Mouse (Mus musculus) neural tube, embryonic 13.5 days (tissue): ENCODE measurements around the gene Tram2. TPM values are rescaled to one million over a fixed set of nuclear protein-coding genes. Genes with fewer than 3 reads are reported as not detected.

Source experiments
- ATAC-seq: fragments of 200-750 bp; cut with Nextera tagmentation; 2 replicates; pipeline ENCODE4 v1.8.0; 2017; ENCODE audit warnings: low read depth, mild to moderate bottlenecking, moderate TSS enrichment, moderate library complexity
- H3K27ac ChIP-seq: fragments of 300-500 bp; sonication (generic); replicated peaks from 2 replicates; pipeline ENCODE4 v1.5.1; 2015; ENCODE audit warnings: moderate library complexity, mild to moderate bottlenecking, inconsistent platforms
- H3K27me3 ChIP-seq: fragments of 300-500 bp; sonication (generic); 2 replicates; pipeline ENCODE4 v1.6.1; 2015; ENCODE audit warnings: mild to moderate bottlenecking, inconsistent platforms
- H3K36me3 ChIP-seq: fragments of 300-500 bp; sonication (generic); 2 replicates; pipeline ENCODE4 v1.6.1; 2015; ENCODE audit warnings: mild to moderate bottlenecking, inconsistent platforms
- H3K4me1 ChIP-seq: fragments of 300-500 bp; sonication (generic); replicated peaks from 2 replicates; pipeline ENCODE4 v1.6.1; 2015; ENCODE audit warnings: inconsistent platforms
- H3K4me2 ChIP-seq: fragments of 300-500 bp; sonication (generic); 2 replicates; pipeline ENCODE4 v1.6.1; 2015; ENCODE audit warnings: inconsistent platforms, mild to moderate bottlenecking, moderate library complexity
- H3K4me3 ChIP-seq: fragments of 300-500 bp; sonication (generic); 2 replicates; pipeline ENCODE4 v1.5.1; 2015; ENCODE audit warnings: mild to moderate bottlenecking, inconsistent platforms
- H3K9ac ChIP-seq: fragments of 300-500 bp; sonication (generic); 2 replicates; pipeline ENCODE4 v1.6.1; 2015; ENCODE audit warnings: moderate library complexity, mild to moderate bottlenecking, inconsistent platforms
- H3K9me3 ChIP-seq: fragments of 300-500 bp; sonication (generic); 2 replicates; pipeline ENCODE4 v1.6.1; 2016; ENCODE audit warnings: inconsistent platforms
- WGBS: fragments of 180-500 bp; shearing (Covaris S2); methylation state at CpG from one replicate; pipeline ENCODE4 v1.1.7; 2015; 5-methylcytosine and 5-hydroxymethylcytosine counted together
- polyA plus RNA-seq: library from polyadenylated mRNA; unstranded; fragments of >200 nt; fragmentation: Nextera tagmentation; extraction: Ambion mirVana; gene quantifications from 2 replicates; pipeline ENCODE4 v1.2.1, GENCODE M21; 2015

Gene Tram2
- 2.7 and 2.9 TPM in 2 replicates for polyA plus RNA-seq

GRCm38 (mm10) chr1:21079217-21079773 lies at the start of gene Tram2:
TSS of gene Tram2 (minus strand) at chr1:21079229.
- no peaks in the 10 kb centered on the region for H3K36me3 ChIP-seq
- H3K27ac ChIP-seq, result peak within 1 kb of the TSS; percentile 77
- peak within 1 kb of the TSS; percentile 78 for H3K9ac ChIP-seq
- WGBS, result 1% methylated on average over 52 of the region's 52 CpGs
- peak within 1 kb of the TSS; percentile 70 for H3K4me2 ChIP-seq
- no peaks in the 10 kb centered on the region for H3K27me3 ChIP-seq
- H3K4me1 ChIP-seq, result peaks cover 43% of the 10 kb centered on the region
- H3K4me3 ChIP-seq, result peak within 1 kb of the TSS; percentile 54
- peak; percentile 96 for ATAC-seq
- H3K9me3 ChIP-seq, result no peaks in the 10 kb centered on the region

- 75% methylated on average over 14 of the region's 14 CpGs for WGBS
- no peaks in the 10 kb centered on the region for H3K4me1 ChIP-seq
- ATAC-seq, result no peak
- H3K9ac ChIP-seq, result no peak overlapping the region
- H3K9me3 ChIP-seq, result no peaks in the 10 kb centered on the region
- no peaks in the 10 kb centered on the region for H3K27me3 ChIP-seq
- no peak overlapping the region for H3K4me3 ChIP-seq
- H3K36me3 ChIP-seq, result no peaks in the 10 kb centered on the region
- no peak overlapping the region for H3K4me2 ChIP-seq
- 0 out of 2 replicates have a peak overlapping the region, but pooled peaks have one; percentile 9 for H3K27ac ChIP-seq
Measured at GRCm38 (mm10) chr1:21124713-21125336, 45.8 kb upstream of the Tram2 start.

GRCm38 (mm10) chr1:21103784-21104183 lies 24.8 kb upstream of the Tram2 start:
- no peak for ATAC-seq
- Histone ChIP-seq H3K9me3 (no peaks in the 10 kb centered on the region), H3K4me2 (no peak overlapping the region), H3K27me3 (no peaks in the 10 kb centered on the region), H3K36me3 (no peaks in the 10 kb centered on the region), H3K9ac (no peak overlapping the region), H3K4me3 (no peak overlapping the region), H3K27ac (no peak overlapping the region), H3K4me1 (0 out of 2 replicates have a peak, but pooled peaks cover 6% of the 10 kb centered on the region)
- WGBS, result 89% methylated on average over 4 of the region's 4 CpGs

- Histone ChIP-seq H3K4me3 (no peak overlapping the region), H3K27me3 (no peaks in the 10 kb centered on the region), H3K36me3 (no peaks in the 10 kb centered on the region), H3K4me2 (no peak overlapping the region), H3K9me3 (no peaks in the 10 kb centered on the region), H3K9ac (no peak overlapping the region), H3K27ac (no peak overlapping the region), H3K4me1 (0 out of 2 replicates have a peak, but pooled peaks cover 6% of the 10 kb centered on the region)
- no peak for ATAC-seq
- WGBS, result 62% methylated on average over 15 of the region's 15 CpGs
Measured at GRCm38 (mm10) chr1:21101221-21102006, 22.4 kb upstream of the Tram2 start.

GRCm38 (mm10) chr1:21100726-21101125 lies 21.7 kb upstream of the Tram2 start:
- WGBS, result 91% methylated on average over 4 of the region's 4 CpGs
- Histone ChIP-seq H3K4me3 (no peak overlapping the region), H3K27ac (no peak overlapping the region), H3K4me2 (no peak overlapping the region), H3K36me3 (no peaks in the 10 kb centered on the region), H3K9me3 (no peaks in the 10 kb centered on the region), H3K4me1 (0 out of 2 replicates have a peak, but pooled peaks cover 6% of the 10 kb centered on the region), H3K9ac (no peak overlapping the region), H3K27me3 (no peaks in the 10 kb centered on the region)
- no peak for ATAC-seq

- no peak for ATAC-seq
- Histone ChIP-seq H3K27ac (no peak overlapping the region), H3K9me3 (no peaks in the 10 kb centered on the region), H3K9ac (no peak overlapping the region), H3K4me2 (no peak overlapping the region), H3K4me1 (0 out of 2 replicates have a peak, but pooled peaks cover 6% of the 10 kb centered on the region), H3K36me3 (no peaks in the 10 kb centered on the region), H3K27me3 (no peaks in the 10 kb centered on the region), H3K4me3 (no peak overlapping the region)
- WGBS, result 80% methylated on average over 23 of the region's 23 CpGs
Measured at GRCm38 (mm10) chr1:21097001-21097989, 18.3 kb upstream of the Tram2 start.

- Histone ChIP-seq H3K4me3 (no peak overlapping the region), H3K4me2 (no peak overlapping the region), H3K36me3 (no peaks in the 10 kb centered on the region), H3K9ac (no peak overlapping the region), H3K4me1 (no peaks in the 10 kb centered on the region), H3K9me3 (no peaks in the 10 kb centered on the region), H3K27me3 (no peaks in the 10 kb centered on the region), H3K27ac (no peak overlapping the region)
- WGBS, result 71% methylated on average over 4 of the region's 4 CpGs
- no peak for ATAC-seq
Measured at GRCm38 (mm10) chr1:21094644-21095215, 15.7 kb upstream of the Tram2 start.

- Histone ChIP-seq H3K4me1 (no peaks in the 10 kb centered on the region), H3K27ac (peak overlapping the region; percentile 15; the same call in 1 of the 2 replicates), H3K9ac (no peak overlapping the region), H3K9me3 (no peaks in the 10 kb centered on the region), H3K36me3 (no peaks in the 10 kb centered on the region), H3K27me3 (no peaks in the 10 kb centered on the region), H3K4me2 (no peak overlapping the region), H3K4me3 (no peak overlapping the region)
- ATAC-seq, result 0 out of 2 replicates have a peak, but pooled peaks have one; percentile 32
- WGBS, result 62% methylated on average over 6 of the region's 6 CpGs
Measured at GRCm38 (mm10) chr1:21089661-21090117, 10.7 kb upstream of the Tram2 start.

- Histone ChIP-seq H3K4me2 (no peak overlapping the region), H3K9ac (no peak overlapping the region), H3K27ac (no peak overlapping the region), H3K27me3 (no peaks in the 10 kb centered on the region), H3K4me3 (no peak overlapping the region), H3K36me3 (no peaks in the 10 kb centered on the region), H3K4me1 (no peaks in the 10 kb centered on the region), H3K9me3 (no peaks in the 10 kb centered on the region)
- 87% methylated on average over 5 of the region's 5 CpGs for WGBS
- ATAC-seq, result no peak
Measured at GRCm38 (mm10) chr1:21086291-21086690, 7.3 kb upstream of the Tram2 start.

- WGBS, result 71% methylated on average over 2 of the region's 2 CpGs
- H3K4me3 ChIP-seq, result no peak overlapping the region
- no peaks in the 10 kb centered on the region for H3K27me3 ChIP-seq
- ATAC-seq, result no peak
- no peaks in the 10 kb centered on the region for H3K4me1 ChIP-seq
- no peak overlapping the region for H3K27ac ChIP-seq
- no peak overlapping the region for H3K9ac ChIP-seq
- H3K9me3 ChIP-seq, result no peaks in the 10 kb centered on the region
- H3K4me2 ChIP-seq, result no peak overlapping the region
- H3K36me3 ChIP-seq, result no peaks in the 10 kb centered on the region
Measured at GRCm38 (mm10) chr1:21084661-21085060, 5.6 kb upstream of the Tram2 start.

- Histone ChIP-seq H3K27ac (no peak overlapping the region), H3K4me3 (no peak overlapping the region), H3K9ac (no peak overlapping the region), H3K9me3 (no peaks in the 10 kb centered on the region), H3K36me3 (no peaks in the 10 kb centered on the region), H3K4me2 (no peak overlapping the region), H3K27me3 (no peaks in the 10 kb centered on the region), H3K4me1 (peaks cover 32% of the 10 kb centered on the region)
- WGBS, result 89% methylated on average over 12 of the region's 12 CpGs
- no peak for ATAC-seq
Measured at GRCm38 (mm10) chr1:21080362-21080761, 1.3 kb upstream of the Tram2 start.
